Mouse (Mus musculus): ENCODE measurements at regions not wholly inside any gene's neighbourhood (a gene's known extent, or its start where the extent isn't known, plus 50 kb on each side); places are given as distances from the start of the nearest gene placed in this dataset.
"Not testable (repeated sequence)": the region's sequence is repeated elsewhere in the genome, so short reads cannot be mapped to it uniquely, and the experiment has no call there.

DNA sequence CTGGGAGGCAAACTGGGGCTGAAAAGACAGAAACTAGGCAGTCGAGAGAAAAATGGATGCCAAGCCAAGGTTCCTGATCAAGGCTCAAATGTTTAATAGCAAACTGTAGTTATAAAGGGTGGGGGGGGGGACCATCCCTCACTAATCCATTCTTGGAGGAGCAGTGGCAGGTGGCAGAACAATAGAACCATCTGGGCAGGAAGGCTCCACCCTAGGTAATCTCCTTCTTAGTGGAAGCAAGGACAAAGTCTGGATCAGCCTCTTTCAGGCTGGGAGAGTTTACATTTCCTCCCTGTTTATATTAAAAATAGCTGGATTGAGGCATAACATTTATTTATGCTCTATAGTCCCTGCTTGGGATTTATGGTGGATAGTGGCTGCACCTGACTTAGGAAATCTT lies 180.8 kb downstream of the Cdh9 start:
- intact Hi-C loops (cut with DNase I): no loop called here
- no peak for DNase-seq

GRCm38 (mm10) chr15:16909941-16910340 lies 181.4 kb downstream of the Cdh9 start:
- intact Hi-C loops (cut with DNase I); DNase-seq: not testable (repeated sequence)

DNA sequence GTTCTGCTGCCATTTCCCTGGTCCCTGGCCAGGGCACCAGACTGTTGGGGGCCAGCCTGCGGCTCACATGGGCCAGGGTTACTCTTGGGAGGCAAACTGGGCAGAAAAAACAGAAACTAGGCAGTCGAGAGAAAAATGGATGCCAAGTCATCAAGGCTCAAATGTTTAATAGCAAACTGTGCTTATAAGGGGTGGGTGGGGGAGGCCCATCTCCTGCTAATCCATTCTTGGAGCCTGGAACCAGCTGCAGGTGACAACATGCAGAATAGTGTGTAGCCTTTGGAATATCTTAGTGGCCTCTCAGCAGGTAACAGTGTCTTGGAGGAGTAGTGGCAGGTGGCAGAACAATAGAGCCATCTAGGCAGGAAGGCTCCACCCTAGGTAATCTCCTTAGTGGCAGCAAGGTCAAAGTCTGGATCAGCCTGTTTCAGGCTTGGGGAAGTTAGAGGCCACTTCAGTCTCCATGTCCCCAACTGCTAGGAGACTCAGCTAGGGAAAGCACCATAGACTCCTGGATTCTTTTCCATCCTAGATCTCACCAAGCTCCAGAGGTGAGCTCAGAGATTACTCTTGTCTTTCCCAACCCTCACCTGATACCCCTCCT lies 186.5 kb downstream of the Cdh9 start:
- intact Hi-C loops (cut with DNase I): no loop called here
- peak; percentile 9 for DNase-seq

DNA sequence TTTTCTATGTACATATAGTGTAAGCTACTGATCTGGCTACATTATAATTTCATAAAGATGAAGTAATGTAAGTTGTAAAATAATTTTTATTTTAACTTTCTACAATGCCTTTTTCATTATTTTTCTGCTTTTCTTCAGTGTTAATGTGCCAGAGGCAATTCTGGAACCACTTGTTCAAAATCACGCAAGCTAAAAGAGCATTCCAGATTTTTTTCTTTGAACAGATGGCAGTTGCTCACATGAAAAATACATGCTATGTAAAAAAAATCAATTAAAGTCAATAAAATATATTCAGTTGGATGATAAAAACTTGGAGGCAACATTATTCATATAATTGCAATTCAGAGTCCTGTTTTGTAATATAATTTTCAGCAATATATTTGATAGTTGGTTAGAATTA lies 194.7 kb downstream of the Cdh9 start:
- intact Hi-C loops (cut with DNase I): loop anchor here (10.0 kb wide), 1 partner anchor 1568 kb away; no protein-coding TSS in a partner anchor
- DNase-seq: no peak

GRCm38 (mm10) chr15:16933137-16933677 lies 204.7 kb downstream of the Cdh9 start:
- intact Hi-C loops (cut with DNase I): no loop called here
- no peak for DNase-seq

DNA sequence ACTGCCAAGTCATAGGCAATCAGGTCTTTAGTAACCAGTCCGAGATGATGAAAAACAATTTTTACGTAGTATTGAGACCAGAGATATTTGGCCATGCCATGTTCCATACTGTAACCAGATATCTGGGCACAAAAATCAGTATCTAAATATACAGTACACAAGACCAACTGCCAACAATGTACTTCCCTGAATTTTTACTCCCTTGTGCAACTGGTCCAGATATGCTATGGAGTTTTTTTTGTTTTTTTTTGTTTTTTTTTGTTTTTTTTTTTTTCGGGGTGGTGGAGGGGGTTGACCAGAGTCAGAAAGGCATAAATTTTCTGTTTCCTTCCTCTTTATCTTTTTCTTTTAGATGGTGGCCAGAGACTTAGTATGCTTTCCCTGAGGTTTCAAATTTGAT lies 205.9 kb downstream of the Cdh9 start:
- intact Hi-C loops (cut with DNase I): no loop called here
- no peak for DNase-seq

DNA sequence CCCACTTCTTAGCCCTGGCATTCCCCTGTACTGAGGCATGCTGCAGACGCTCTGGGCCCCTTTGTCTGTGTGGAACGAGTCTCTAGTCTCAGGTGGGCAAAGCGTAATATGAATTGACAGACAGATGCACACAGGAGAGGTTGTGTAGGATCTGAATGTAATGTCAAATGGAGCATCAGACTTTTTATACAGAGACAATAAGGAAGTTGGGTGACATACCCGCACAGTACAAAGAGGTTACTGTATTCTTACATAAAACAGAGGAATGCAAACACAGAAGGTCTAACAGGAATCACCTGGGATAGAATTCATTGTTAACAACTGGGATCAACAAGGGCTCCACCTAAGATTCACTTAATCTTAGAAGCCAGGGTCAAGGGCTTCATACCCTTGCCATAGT lies 247.3 kb downstream of the Cdh9 start:
- DNase-seq; intact Hi-C loops (cut with DNase I): not testable (repeated sequence)

DNA sequence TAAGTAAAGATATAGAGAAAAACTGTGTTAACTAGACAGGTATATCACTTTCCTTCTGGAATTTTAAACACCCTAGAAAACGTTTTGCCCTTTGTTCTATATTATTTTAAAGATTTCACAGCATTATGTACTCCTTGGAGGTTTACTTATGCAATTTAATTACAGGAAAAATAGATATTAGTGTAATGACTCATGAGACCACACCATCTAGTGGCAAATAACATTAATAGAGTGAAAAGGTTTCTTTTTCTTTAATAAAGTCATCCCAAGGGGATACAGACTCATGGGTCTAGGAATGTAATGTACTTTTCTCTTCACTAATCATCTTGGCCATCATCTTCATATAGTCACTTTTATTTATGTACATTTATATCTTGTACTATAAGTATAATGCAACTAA lies 262.3 kb downstream of the Cdh9 start:
- intact Hi-C loops (cut with DNase I): no loop called here

DNA sequence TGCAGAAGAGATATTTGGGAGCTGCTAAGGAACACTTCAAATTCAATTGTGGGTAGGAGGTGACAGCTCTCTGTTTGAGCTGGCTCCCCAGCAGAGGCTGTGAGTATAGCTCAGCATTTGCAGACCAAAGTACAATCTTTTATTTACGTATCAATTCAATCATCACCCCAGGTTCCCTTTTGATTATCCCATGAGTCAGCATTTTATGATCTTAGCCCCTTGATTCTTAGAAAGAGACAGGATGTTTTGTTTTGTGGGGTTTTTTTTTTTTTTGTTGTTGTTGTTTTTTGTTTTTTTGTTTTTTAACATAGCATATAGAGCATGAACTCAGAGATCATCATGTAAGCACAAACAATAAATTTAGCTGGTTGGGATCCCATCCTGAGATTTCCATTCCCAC lies 267.1 kb downstream of the Cdh9 start:
- no peak for DNase-seq
- intact Hi-C loops (cut with DNase I): no loop called here

More for the DNA sequence above, 262.3 kb downstream of the Cdh9 start:
- DNase-seq: no peak

DNA sequence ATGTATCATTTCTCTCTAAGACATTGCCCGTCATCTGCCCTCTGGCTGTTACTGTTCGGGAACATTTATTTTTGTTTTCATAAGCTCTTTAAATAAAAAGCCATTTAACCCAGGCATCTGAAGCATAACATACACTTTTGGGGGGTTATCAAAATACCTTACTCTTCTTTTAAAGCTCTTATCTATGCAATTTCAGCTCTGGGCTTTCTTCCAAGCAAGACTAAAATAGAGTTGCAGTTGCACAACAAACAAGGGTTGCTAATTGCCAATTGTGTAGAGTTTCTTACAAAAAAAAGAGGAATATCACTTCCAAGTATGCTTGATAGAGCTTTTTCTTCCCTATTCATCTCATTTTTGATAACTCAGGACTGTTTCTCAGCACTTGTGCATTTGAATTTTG lies 277.6 kb downstream of the Cdh9 start:
- no peak for DNase-seq
- intact Hi-C loops (cut with DNase I): no loop called here

DNA sequence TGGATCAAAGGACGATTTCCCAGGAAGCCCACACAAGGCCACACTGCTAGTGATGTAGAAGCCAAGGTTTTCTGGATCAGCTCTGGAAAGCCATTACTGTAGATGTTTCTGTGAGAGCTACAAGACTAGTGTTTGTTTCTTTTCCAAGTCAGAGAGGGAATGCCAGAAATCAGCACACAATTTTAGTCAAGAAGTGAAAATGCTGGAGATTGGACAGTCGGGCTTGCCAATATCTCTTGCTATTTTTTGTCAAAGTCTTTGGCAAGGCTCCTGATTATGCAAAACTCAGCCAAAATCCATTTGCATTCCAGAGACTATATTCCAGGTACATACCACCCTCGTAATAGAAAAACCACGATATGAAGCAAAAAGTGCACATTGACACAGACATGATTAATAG lies 279.3 kb downstream of the Cdh9 start:
- no peak for DNase-seq
- intact Hi-C loops (cut with DNase I): no loop called here

GRCm38 (mm10) chr15:17048867-17049628 lies 320.5 kb downstream of the Cdh9 start:
- intact Hi-C loops (cut with DNase I): no loop called here
- DNase-seq: no peak

GRCm38 (mm10) chr15:17069772-17070171 lies 341.2 kb downstream of the Cdh9 start:
- DNase-seq: no peak
- intact Hi-C loops (cut with DNase I): loop anchor here (1.0 to 5.0 kb wide), 2 partner anchors 1741 to 1832 kb away; no protein-coding TSS in a partner anchor

DNA sequence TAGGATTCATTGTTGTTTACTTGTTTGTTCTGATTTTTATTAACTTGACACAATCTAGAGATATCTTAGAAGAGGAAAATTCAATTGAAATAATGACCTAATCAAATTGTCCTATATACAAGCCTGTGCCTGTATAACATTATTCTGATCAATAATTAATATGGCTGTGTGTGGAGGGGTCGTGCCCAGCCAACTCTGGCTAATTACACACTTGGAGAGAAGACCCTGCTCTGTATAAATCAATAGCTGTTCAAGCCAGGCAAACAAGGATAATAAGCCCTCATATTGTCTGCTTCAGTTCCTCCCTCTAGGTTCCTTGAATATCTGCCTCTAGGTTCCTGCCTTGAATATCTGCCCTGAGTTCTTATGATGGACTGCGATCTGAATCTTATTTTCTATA lies 355.5 kb downstream of the Cdh9 start:
- DNase-seq: no peak
- intact Hi-C loops (cut with DNase I): no loop called here

DNA sequence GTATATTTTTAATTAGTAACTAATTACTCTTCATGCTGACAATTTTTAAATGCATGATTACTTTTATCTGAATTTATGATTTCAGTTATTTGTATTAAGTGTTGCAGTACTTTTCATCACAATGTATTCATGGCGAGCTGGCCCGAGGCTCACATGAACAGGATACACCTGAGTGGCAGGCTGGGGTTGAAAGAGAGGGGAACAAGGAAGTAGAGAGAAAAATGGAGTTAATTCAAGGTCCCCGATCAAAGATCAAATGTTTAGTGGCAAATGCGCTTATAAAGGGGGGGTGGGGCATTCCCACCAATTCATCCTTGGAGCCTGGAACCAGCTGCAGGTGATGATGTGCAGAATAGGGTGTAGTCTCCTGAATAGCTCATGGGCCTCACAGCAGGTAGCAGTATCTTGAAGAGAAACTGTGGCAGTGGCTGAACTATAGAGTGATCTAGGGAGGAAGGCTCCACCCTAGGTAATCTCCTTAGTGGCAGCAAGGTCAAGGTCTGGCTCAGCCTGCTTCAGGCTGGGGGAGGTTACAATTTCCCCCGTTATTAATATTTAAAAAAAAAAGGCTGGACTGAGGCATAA lies 360.2 kb downstream of the Cdh9 start:
- no peak for DNase-seq
- intact Hi-C loops (cut with DNase I): no loop called here

GRCm38 (mm10) chr15:17098927-17099326 lies 370.4 kb downstream of the Cdh9 start:
- DNase-seq: peak; percentile 79
- intact Hi-C loops (cut with DNase I): loop anchor here (10.0 kb wide), 2 partner anchors 1716 to 1946 kb away; partner anchors contain the start of gene Cdh10

GRCm38 (mm10) chr15:17101182-17101581 lies 372.6 kb downstream of the Cdh9 start:
- DNase-seq: no peak
- intact Hi-C loops (cut with DNase I): no loop called here

DNA sequence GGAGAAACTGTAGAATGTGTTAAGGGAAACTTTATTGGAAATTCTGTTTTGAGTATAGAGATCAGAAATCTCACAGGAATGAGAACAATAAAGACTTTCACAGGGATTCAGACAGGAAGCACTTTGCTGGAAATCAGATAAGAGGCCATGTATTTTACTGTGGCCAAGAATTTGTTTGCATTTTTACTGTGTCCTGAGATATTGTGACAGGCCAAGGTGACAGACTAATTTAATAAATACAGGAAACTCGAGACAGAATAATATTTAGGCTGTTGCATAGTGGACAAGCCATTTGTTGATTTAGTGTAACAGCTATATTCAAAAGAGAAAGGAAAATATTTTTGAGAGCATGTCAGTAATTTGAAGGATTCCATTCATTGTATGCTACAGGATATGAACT lies 407.2 kb downstream of the Cdh9 start:
- DNase-seq: no peak
- intact Hi-C loops (cut with DNase I): no loop called here

DNA sequence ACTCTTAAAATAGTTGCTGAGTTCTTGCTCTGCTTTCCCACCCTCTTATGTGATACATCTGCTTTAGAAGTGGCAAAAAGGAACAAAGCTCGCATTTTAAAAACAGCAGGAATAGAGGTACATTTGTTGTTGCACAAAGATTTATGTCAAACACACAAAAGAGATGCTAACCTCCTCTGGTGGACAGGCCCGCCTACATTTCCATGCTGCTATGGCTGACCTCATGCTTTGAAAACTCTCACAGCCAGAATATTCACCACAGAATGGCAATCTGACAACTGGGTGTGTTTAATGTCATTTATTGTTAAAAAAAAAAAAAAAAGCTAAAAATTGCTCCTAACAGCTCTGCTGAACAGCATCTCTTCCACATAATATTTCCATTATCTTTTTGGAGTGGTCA lies 451.6 kb downstream of the Cdh9 start:
- no peak for DNase-seq
- intact Hi-C loops (cut with DNase I): no loop called here

- intact Hi-C loops (cut with DNase I): no loop called here
- no peak for DNase-seq
These were observed 452.9 kb downstream of the Cdh9 start for GRCm38 (mm10) chr15:17181358-17182022.

DNA sequence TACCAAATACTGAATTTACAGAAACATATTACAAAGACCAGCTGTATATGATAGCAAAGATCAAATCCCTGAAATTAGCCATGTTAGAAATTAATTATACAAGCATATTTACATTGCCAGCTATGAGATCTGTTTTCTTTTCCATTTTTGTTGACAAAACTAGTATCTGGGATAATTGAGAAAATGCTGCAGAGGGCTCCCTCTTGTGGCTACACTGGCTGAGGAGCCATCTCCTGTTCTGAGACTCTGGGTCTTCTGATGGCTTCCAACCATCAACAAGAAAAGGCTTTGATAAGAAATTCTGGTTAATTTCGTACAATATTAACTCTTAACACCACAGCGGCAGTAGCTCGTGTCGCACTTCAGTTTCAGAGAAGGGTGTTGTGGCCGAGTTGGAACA lies 466.9 kb downstream of the Cdh9 start:
- peak; percentile 14 for DNase-seq
- intact Hi-C loops (cut with DNase I): no loop called here

Data from left cerebral cortex, postnatal 4 days (tissue).